Mouse (Mus musculus): ENCODE data around the gene Prm2. TPM values are rescaled to one million over a fixed set of nuclear protein-coding genes. Genes with fewer than 3 reads are reported as not detected.

Prm2 gene
- polyA plus RNA-seq, 1 experiment = not detected

- H3K27ac ChIP-seq (ENCODE audit: insufficient read depth, low read length) = no peak overlapping the region
Observed at GRCm38 (mm10) chr16:10756168-10756567, 39.8 kb downstream of the Prm2 start.

GRCm38 (mm10) chr16:10754521-10755296 is 41.2 kb downstream of the Prm2 start:
- Histone ChIP-seq H3K9ac (ENCODE audit: low read depth, poor library complexity, severe bottlenecking) (no peak overlapping the region), H3K4me3 (ENCODE audit: low read depth, low read length) (no peak overlapping the region)

More at GRCm38 (mm10) chr16:10756168-10756567, 39.8 kb downstream of the Prm2 start:
- TF ChIP-seq EP300 (IDR thresholded peaks at IDR 0.05; ENCODE audit: insufficient read depth, low read depth, low read length) = no peak
- no peak for TF ChIP-seq POLR2A (IDR thresholded peaks at IDR 0.05; ENCODE audit: insufficient read depth, low read length)
- TF ChIP-seq CTCF (IDR thresholded peaks at IDR 0.05; ENCODE audit: low read depth, low read length) = no peak
- Histone ChIP-seq H3K36me3 (ENCODE audit: control insufficient read depth, insufficient read depth, low read length, poor library complexity, severe bottlenecking) (no peaks in the 10 kb centered on the region), H3K9me3 (replicated peaks; ENCODE audit: control insufficient read depth, insufficient read depth, low read length, poor library complexity, severe bottlenecking) (no peaks in the 10 kb centered on the region), H3K4me3 (ENCODE audit: low read depth, low read length) (no peak overlapping the region), H3K9ac (ENCODE audit: low read depth, poor library complexity, severe bottlenecking) (no peak overlapping the region), H3K27me3 (ENCODE audit: control insufficient read depth, insufficient read depth, low read length, poor library complexity, severe bottlenecking) (no peaks in the 10 kb centered on the region), H3K4me1 (ENCODE audit: control insufficient read depth, insufficient read depth, low read length) (no peaks in the 10 kb centered on the region)

GRCm38 (mm10) chr16:10749824-10750223 is 46.1 kb downstream of the Prm2 start:
- no peak overlapping the region for H3K4me3 ChIP-seq (ENCODE audit: low read depth, low read length)
- H3K27me3 ChIP-seq (ENCODE audit: control insufficient read depth, insufficient read depth, low read length, poor library complexity, severe bottlenecking) = no peaks in the 10 kb centered on the region
- TF ChIP-seq CTCF (IDR thresholded peaks at IDR 0.05; ENCODE audit: low read depth, low read length) = no peak
- TF ChIP-seq EP300 (IDR thresholded peaks at IDR 0.05; ENCODE audit: insufficient read depth, low read depth, low read length) = no peak
- no peak for TF ChIP-seq POLR2A (IDR thresholded peaks at IDR 0.05; ENCODE audit: insufficient read depth, low read length)
- H3K9ac ChIP-seq (ENCODE audit: low read depth, poor library complexity, severe bottlenecking) = no peak overlapping the region
- no peaks in the 10 kb centered on the region for H3K9me3 ChIP-seq (replicated peaks; ENCODE audit: control insufficient read depth, insufficient read depth, low read length, poor library complexity, severe bottlenecking)
- no peaks in the 10 kb centered on the region for H3K4me1 ChIP-seq (ENCODE audit: control insufficient read depth, insufficient read depth, low read length)
- no peaks in the 10 kb centered on the region for H3K36me3 ChIP-seq (ENCODE audit: control insufficient read depth, insufficient read depth, low read length, poor library complexity, severe bottlenecking)
- H3K27ac ChIP-seq (ENCODE audit: insufficient read depth, low read length) = no peak overlapping the region

More at GRCm38 (mm10) chr16:10754521-10755296, 41.2 kb downstream of the Prm2 start:
- no peaks in the 10 kb centered on the region for H3K36me3 ChIP-seq (ENCODE audit: control insufficient read depth, insufficient read depth, low read length, poor library complexity, severe bottlenecking)
- no peaks in the 10 kb centered on the region for H3K4me1 ChIP-seq (ENCODE audit: control insufficient read depth, insufficient read depth, low read length)
- no peaks in the 10 kb centered on the region for H3K9me3 ChIP-seq (replicated peaks; ENCODE audit: control insufficient read depth, insufficient read depth, low read length, poor library complexity, severe bottlenecking)
- H3K27me3 ChIP-seq (ENCODE audit: control insufficient read depth, insufficient read depth, low read length, poor library complexity, severe bottlenecking) = no peaks in the 10 kb centered on the region
- no peak overlapping the region for H3K27ac ChIP-seq (ENCODE audit: insufficient read depth, low read length)
- TF ChIP-seq EP300 (IDR thresholded peaks at IDR 0.05; ENCODE audit: insufficient read depth, low read depth, low read length) (no peak), POLR2A (IDR thresholded peaks at IDR 0.05; ENCODE audit: insufficient read depth, low read length) (no peak), CTCF (IDR thresholded peaks at IDR 0.05; ENCODE audit: low read depth, low read length) (no peak)

GRCm38 (mm10) chr16:10749226-10749625 is 46.7 kb downstream of the Prm2 start:
- Histone ChIP-seq H3K9ac (ENCODE audit: low read depth, poor library complexity, severe bottlenecking) (no peak overlapping the region), H3K36me3 (ENCODE audit: control insufficient read depth, insufficient read depth, low read length, poor library complexity, severe bottlenecking) (no peaks in the 10 kb centered on the region), H3K4me3 (ENCODE audit: low read depth, low read length) (no peak overlapping the region), H3K27ac (ENCODE audit: insufficient read depth, low read length) (no peak overlapping the region), H3K27me3 (ENCODE audit: control insufficient read depth, insufficient read depth, low read length, poor library complexity, severe bottlenecking) (no peaks in the 10 kb centered on the region), H3K4me1 (ENCODE audit: control insufficient read depth, insufficient read depth, low read length) (no peaks in the 10 kb centered on the region), H3K9me3 (replicated peaks; ENCODE audit: control insufficient read depth, insufficient read depth, low read length, poor library complexity, severe bottlenecking) (no peaks in the 10 kb centered on the region)
- TF ChIP-seq EP300 (IDR thresholded peaks at IDR 0.05; ENCODE audit: insufficient read depth, low read depth, low read length) = no peak

Other genes starting within 250 kb of the Prm2 start
- gene Socs1, start 10.6 kb downstream of the Prm2 start, polyA plus RNA-seq (2011; ENCODE audit: insufficient read depth, insufficient read length, low read depth, missing spikeins) = 1.9 and 2.8 TPM in 2 replicates
- gene Tnp2, start 7.5 kb downstream of the Prm2 start, polyA plus RNA-seq (2011; ENCODE audit: insufficient read depth, insufficient read length, low read depth, missing spikeins) = not detected in 2 replicates
- gene Prm3, start 5.2 kb downstream of the Prm2 start, polyA plus RNA-seq (2011; ENCODE audit: insufficient read depth, insufficient read length, low read depth, missing spikeins) = not detected in 2 replicates
- not detected in 2 replicates for gene Prm1, start 9.7 kb upstream of the Prm2 start, polyA plus RNA-seq (2011; ENCODE audit: insufficient read depth, insufficient read length, low read depth, missing spikeins)
- gene Gm11172, start 16.8 kb upstream of the Prm2 start, polyA plus RNA-seq (2011; ENCODE audit: insufficient read depth, insufficient read length, low read depth, missing spikeins) = not detected in 2 replicates
- gene Rmi2, start 38.9 kb upstream of the Prm2 start, polyA plus RNA-seq (2011; ENCODE audit: insufficient read depth, insufficient read length, low read depth, missing spikeins) = 3.7 and 3.8 TPM in 2 replicates

All from ES-Bruce4 (cell line).